Mouse (Mus musculus): ENCODE measurements around the gene Thrb.
"Not testable (repeated sequence)": the region's sequence is repeated elsewhere in the genome, so short reads cannot be mapped to it uniquely, and the experiment has no call there.

Thrb gene

GRCm38 (mm10) chr14:17917899-17918298 is 257.8 kb downstream of the Thrb start:
- DNase-seq (ENCODE audit: extremely low read depth, insufficient read length, low spot score) = no peak

GRCm38 (mm10) chr14:17922807-17923704 is 263.0 kb downstream of the Thrb start:
- no peak for DNase-seq (ENCODE audit: extremely low read depth, insufficient read length, low spot score)

GRCm38 (mm10) chr14:17927469-17927868 is 267.4 kb downstream of the Thrb start:
- DNase-seq (ENCODE audit: extremely low read depth, insufficient read length, low spot score) = no peak

- DNase-seq (ENCODE audit: extremely low read depth, insufficient read length, low spot score) = no peak
Observed at GRCm38 (mm10) chr14:17929585-17929984, 269.5 kb downstream of the Thrb start.

- DNase-seq (ENCODE audit: extremely low read depth, insufficient read length, low spot score) = no peak
Observed at GRCm38 (mm10) chr14:17933475-17933874, 273.4 kb downstream of the Thrb start.

GRCm38 (mm10) chr14:17934779-17935178 is 274.7 kb downstream of the Thrb start:
- not testable (repeated sequence) for DNase-seq (ENCODE audit: extremely low read depth, insufficient read length, low spot score)

- DNase-seq (ENCODE audit: extremely low read depth, insufficient read length, low spot score) = no peak
Observed at GRCm38 (mm10) chr14:17954038-17954437, 294.0 kb downstream of the Thrb start.

- DNase-seq (ENCODE audit: extremely low read depth, insufficient read length, low spot score) = no peak
Observed at GRCm38 (mm10) chr14:17959901-17960300, 299.8 kb downstream of the Thrb start.

GRCm38 (mm10) chr14:17967117-17967726 is 307.2 kb downstream of the Thrb start:
- DNase-seq (ENCODE audit: extremely low read depth, insufficient read length, low spot score) = no peak

- DNase-seq (ENCODE audit: extremely low read depth, insufficient read length, low spot score) = no peak
Observed at GRCm38 (mm10) chr14:17972132-17972531, 312.1 kb downstream of the Thrb start.

- no peak for DNase-seq (ENCODE audit: extremely low read depth, insufficient read length, low spot score)
Observed at GRCm38 (mm10) chr14:17972665-17973064, 312.6 kb downstream of the Thrb start.

GRCm38 (mm10) chr14:17975786-17976185 is 315.7 kb downstream of the Thrb start:
- no peak for DNase-seq (ENCODE audit: extremely low read depth, insufficient read length, low spot score)

- no peak for DNase-seq (ENCODE audit: extremely low read depth, insufficient read length, low spot score)
Observed at GRCm38 (mm10) chr14:17978259-17978658, 318.2 kb downstream of the Thrb start.

- DNase-seq (ENCODE audit: extremely low read depth, insufficient read length, low spot score) = no peak
Observed at GRCm38 (mm10) chr14:17981258-17981657, 321.2 kb downstream of the Thrb start.

GRCm38 (mm10) chr14:17982017-17982416 is 322.0 kb downstream of the Thrb start:
- DNase-seq (ENCODE audit: extremely low read depth, insufficient read length, low spot score) = no peak

- DNase-seq (ENCODE audit: extremely low read depth, insufficient read length, low spot score) = no peak
Observed at GRCm38 (mm10) chr14:17983390-17983789, 323.3 kb downstream of the Thrb start.

- DNase-seq (ENCODE audit: extremely low read depth, insufficient read length, low spot score) = no peak
Observed at GRCm38 (mm10) chr14:17983839-17984238, 323.8 kb downstream of the Thrb start.

- no peak for DNase-seq (ENCODE audit: extremely low read depth, insufficient read length, low spot score)
Observed at GRCm38 (mm10) chr14:17988580-17988979, 328.5 kb downstream of the Thrb start.

- DNase-seq (ENCODE audit: extremely low read depth, insufficient read length, low spot score) = no peak
Observed at GRCm38 (mm10) chr14:17989182-17989581, 329.1 kb downstream of the Thrb start.

GRCm38 (mm10) chr14:17990186-17990585 is 330.1 kb downstream of the Thrb start:
- no peak for DNase-seq (ENCODE audit: extremely low read depth, insufficient read length, low spot score)

- no peak for DNase-seq (ENCODE audit: extremely low read depth, insufficient read length, low spot score)
Observed at GRCm38 (mm10) chr14:18001886-18002285, 341.8 kb downstream of the Thrb start.

GRCm38 (mm10) chr14:18003686-18004085 is 343.6 kb downstream of the Thrb start:
- DNase-seq (ENCODE audit: extremely low read depth, insufficient read length, low spot score) = no peak

All from 3134 (cell line).